ENCODE assay signal across 8 mouse cellular contexts in the genomic region with DNA sequence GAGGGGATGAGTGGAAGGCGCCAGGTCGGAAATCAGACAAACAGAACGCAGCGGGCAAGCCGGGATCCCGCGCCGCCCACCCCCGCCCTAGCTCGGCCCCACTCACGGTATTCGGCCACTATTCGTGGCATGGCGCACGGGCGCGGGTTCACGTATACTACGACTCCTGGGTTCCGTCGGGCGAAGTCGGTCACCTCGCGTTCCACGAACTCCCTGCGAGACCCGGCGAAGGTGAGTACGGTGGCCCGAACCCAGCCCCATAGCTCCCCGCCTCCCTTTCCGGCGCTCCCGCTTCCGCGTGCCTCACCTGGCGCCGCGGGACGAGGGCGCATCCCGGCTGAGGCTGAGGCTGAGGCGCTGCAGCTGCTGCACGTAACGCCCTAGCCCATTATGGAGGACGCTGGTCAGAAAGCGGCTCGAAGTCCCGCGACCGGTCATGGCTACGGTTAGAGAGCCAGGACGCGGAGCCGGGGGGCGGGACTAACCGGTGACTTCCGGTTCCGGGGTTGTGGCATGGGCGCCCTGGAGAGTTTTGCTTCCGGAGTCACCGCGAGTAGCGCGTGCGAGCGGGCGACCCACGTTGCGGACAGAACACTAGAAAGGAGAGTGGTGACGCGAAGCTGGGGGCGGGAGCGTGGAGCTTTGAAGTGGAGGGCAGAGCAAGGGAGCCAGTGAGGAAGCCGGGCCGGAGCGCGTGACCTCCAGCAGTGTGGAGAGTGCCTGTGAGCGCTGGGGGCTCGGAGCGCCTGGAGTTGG. TPM values are rescaled to one million over a fixed set of nuclear protein-coding genes. Genes with fewer than 3 reads are reported as not detected.
DNase-seq lines count a peak whose midpoint lies in the region; ATAC-seq and TF ChIP-seq lines count a peak whose summit lies in the region.

TSS of gene Mrpl43 (minus strand) at position 486 of the 756 bp plus-strand sequence.

- no peak for TF ChIP-seq CTCF in kidney, postnatal 0 days (IDR thresholded peaks at IDR 0.05; ENCODE audit: low read depth)

- H3K4me2 ChIP-seq in heart, embryonic 11.5 days = peak within 1 kb of the TSS; percentile 94
- peak within 1 kb of the TSS; percentile 68 for H3K4me2 ChIP-seq in kidney, postnatal 0 days (ENCODE audit: low read length)
- peak within 1 kb of the TSS; percentile 87 for H3K4me2 ChIP-seq in liver, embryonic 11.5 days
- peak within 1 kb of the TSS; percentile 75 for H3K4me2 ChIP-seq in stomach, embryonic 14.5 days (replicated peaks; ENCODE audit: low read depth, low read length)

- no peaks in the 10 kb centered on the region for H3K9me3 ChIP-seq in heart, embryonic 11.5 days (replicated peaks; ENCODE audit: control insufficient read depth, low read length)
- no peaks in the 10 kb centered on the region for H3K9me3 ChIP-seq in kidney, postnatal 0 days (replicated peaks; ENCODE audit: low read length)
- H3K9me3 ChIP-seq in liver, embryonic 11.5 days (ENCODE audit: control insufficient read depth, low read length) = no peaks in the 10 kb centered on the region
- no peaks in the 10 kb centered on the region for H3K9me3 ChIP-seq in stomach, embryonic 14.5 days (ENCODE audit: control insufficient read depth, low read depth, low read length)

- peak; percentile 95 for ATAC-seq in erythroblast, adult 5-6 weeks (replicated peaks; ENCODE audit: low FRiP score, poor library complexity, severe bottlenecking)
- ATAC-seq in heart, embryonic 11.5 days (replicated peaks; ENCODE audit: insufficient number of reproducible peaks, low FRiP score, low TSS enrichment) = peak; percentile 79
- peak; percentile 90 for ATAC-seq in kidney, postnatal 0 days (replicated peaks; ENCODE audit: low FRiP score, low read depth)
- ATAC-seq in liver, embryonic 11.5 days (replicated peaks; ENCODE audit: low FRiP score) = peak; percentile 90
- ATAC-seq in stomach, embryonic 14.5 days (ENCODE audit: insufficient number of reproducible peaks, insufficient read depth, low FRiP score, low read depth) = peak; percentile 92

- peaks cover 19% of the 10 kb centered on the region for H3K36me3 ChIP-seq in heart, embryonic 11.5 days (ENCODE audit: control insufficient read depth, insufficient read depth, low read length)
- H3K36me3 ChIP-seq in kidney, postnatal 0 days (ENCODE audit: insufficient read depth, low read length) = 0 out of 2 replicates have a peak, but pooled peaks cover 21% of the 10 kb centered on the region
- peaks cover 37% of the 10 kb centered on the region for H3K36me3 ChIP-seq in liver, embryonic 11.5 days (ENCODE audit: control insufficient read depth, insufficient read depth, low read length)
- H3K36me3 ChIP-seq in stomach, embryonic 14.5 days (ENCODE audit: control insufficient read depth, insufficient read depth, low read length) = peaks cover 33% of the 10 kb centered on the region

- peaks cover 13% of the 10 kb centered on the region for H3K4me1 ChIP-seq in heart, embryonic 11.5 days (ENCODE audit: control insufficient read depth, insufficient read depth, low read length)
- H3K4me1 ChIP-seq in kidney, postnatal 0 days (replicated peaks; ENCODE audit: insufficient read depth, low read length) = peaks cover 9% of the 10 kb centered on the region
- H3K4me1 ChIP-seq in liver, embryonic 11.5 days (replicated peaks; ENCODE audit: control insufficient read depth, insufficient read depth, low read length) = peaks cover 20% of the 10 kb centered on the region
- H3K4me1 ChIP-seq in stomach, embryonic 14.5 days (ENCODE audit: control insufficient read depth, insufficient read depth, low read length) = peaks cover 18% of the 10 kb centered on the region; the same call in 1 of the 2 replicates

- under 1% methylated on average over 82 of the region's 82 CpGs for WGBS in heart, embryonic 11.5 days (ENCODE audit: insufficient replicate concordance)
- WGBS in kidney, postnatal 0 days = 2% methylated on average over 82 of the region's 82 CpGs
- under 1% methylated on average over 82 of the region's 82 CpGs for WGBS in liver, embryonic 11.5 days
- under 1% methylated on average over 82 of the region's 82 CpGs for WGBS in stomach, embryonic 14.5 days

- peak within 1 kb of the TSS; percentile 83 for H3K27ac ChIP-seq in heart, embryonic 11.5 days (ENCODE audit: low read depth, low read length)
- peak within 1 kb of the TSS; percentile 81 for H3K27ac ChIP-seq in kidney, postnatal 0 days
- H3K27ac ChIP-seq in liver, embryonic 11.5 days (ENCODE audit: low read depth, low read length) = peak within 1 kb of the TSS; percentile 63
- H3K27ac ChIP-seq in stomach, embryonic 14.5 days (ENCODE audit: low read length) = peak within 1 kb of the TSS; percentile 80

- DNase-seq in B cell, adult 2 months = peak; percentile 99
- DNase-seq in brain, adult 2 months (ENCODE audit: low read depth, low spot score) = peak; percentile 98
- peak; percentile 97 for DNase-seq in kidney, postnatal 0 days (ENCODE audit: low spot score)
- DNase-seq in liver, embryonic 11.5 days (ENCODE audit: low spot score) = peak; percentile 97
- DNase-seq in naive thymus-derived CD4-positive, alpha-beta T cell, adult 2 months (ENCODE audit: low read depth) = peak; percentile 96

- H3K4me3 ChIP-seq in heart, embryonic 11.5 days (ENCODE audit: low read depth, low read length) = peak within 1 kb of the TSS; percentile 98
- peak within 1 kb of the TSS; percentile 89 for H3K4me3 ChIP-seq in kidney, postnatal 0 days (replicated peaks; ENCODE audit: low read depth, low read length)
- H3K4me3 ChIP-seq in liver, embryonic 11.5 days (ENCODE audit: low read depth, low read length) = peak within 1 kb of the TSS; percentile 96
- peak within 1 kb of the TSS; percentile 64 for H3K4me3 ChIP-seq in stomach, embryonic 14.5 days (ENCODE audit: low read depth, low read length)

- H3K9ac ChIP-seq in heart, embryonic 11.5 days (ENCODE audit: low read depth, low read length) = peak within 1 kb of the TSS; percentile 85
- H3K9ac ChIP-seq in kidney, postnatal 0 days (ENCODE audit: low read depth, low read length) = peak within 1 kb of the TSS; percentile 85
- H3K9ac ChIP-seq in liver, embryonic 11.5 days (ENCODE audit: low read depth, low read length) = peak within 1 kb of the TSS; percentile 82
- peak within 1 kb of the TSS; percentile 51 for H3K9ac ChIP-seq in stomach, embryonic 14.5 days (replicated peaks; ENCODE audit: low read depth, low read length)

- no peaks in the 10 kb centered on the region for H3K27me3 ChIP-seq in heart, embryonic 11.5 days (ENCODE audit: control insufficient read depth, insufficient read depth, low read length)
- H3K27me3 ChIP-seq in kidney, postnatal 0 days (ENCODE audit: insufficient read depth, low read length) = no peaks in the 10 kb centered on the region
- H3K27me3 ChIP-seq in liver, embryonic 11.5 days (replicated peaks; ENCODE audit: control insufficient read depth, insufficient read depth, low read length) = no peaks in the 10 kb centered on the region
- no peaks in the 10 kb centered on the region for H3K27me3 ChIP-seq in stomach, embryonic 14.5 days (ENCODE audit: control insufficient read depth, insufficient read depth, low read length)

RNA-seq across cellular contexts. Expression of gene Mrpl43, which starts in this region (rescaled TPM):
- total RNA-seq in erythroblast, adult 5-6 weeks (2015; ENCODE audit: low replicate concordance) = 9.2 and 14.0 TPM in 2 replicates
- 8.0 and 11.6 TPM in 2 replicates for total RNA-seq in erythroblast, adult 5-6 weeks (2017; ENCODE audit: low replicate concordance)
- 63.0 and 64.3 TPM in 2 replicates for polyA plus RNA-seq in heart, embryonic 11.5 days (2014; fragmentation: Nextera tagmentation; extraction: Ambion mirVana)
- 78.9 and 79.9 TPM in 2 replicates for polyA plus RNA-seq in kidney, postnatal 0 days (2015; fragmentation: Nextera tagmentation; extraction: Ambion mirVana)
- 62.2 and 65.3 TPM in 2 replicates for polyA plus RNA-seq in liver, embryonic 11.5 days (2014; fragmentation: Nextera tagmentation; extraction: Ambion mirVana)
- 60.1 and 60.4 TPM in 2 replicates for polyA plus RNA-seq in stomach, embryonic 14.5 days (2014; fragmentation: Nextera tagmentation; extraction: Ambion mirVana)

Comparison
In these comparisons a context has a peak if more than half of its experiments do, and no peak if none do; other contexts are left out.
1. Peak in every context shown above with its lines: DNase-seq, ATAC-seq, H3K4me3 ChIP-seq and H3K27ac ChIP-seq.